Mouse (Mus musculus) intestine, embryonic 14.5 days (tissue): Measurements from ENCODE around the gene Cidec. TPM values are rescaled to one million over a fixed set of nuclear protein-coding genes. Genes with fewer than 3 reads are reported as not detected.
A peak's percentile ranks its signal among the peaks of the same experiment; 100 is the strongest.

Experiments
- ATAC-seq: fragments of 200-750 bp; cut with Nextera tagmentation; replicated peaks from 2 replicates; pipeline ENCODE4 v1.8.0; 2017; ENCODE audit warnings: low read depth, moderate number of reproducible peaks, moderate TSS enrichment, moderate library complexity; ENCODE audit not compliant: low FRiP score, low TSS enrichment
- DNase-seq: peaks from one replicate; pipeline ENCODE4 v3.0.0-alpha.2; 2018; ENCODE audit warnings: low spot score
- H3K27ac ChIP-seq: fragments of 300-500 bp; sonication (generic); 2 replicates; pipeline ENCODE4 v1.5.1; 2014; ENCODE audit warnings: low read depth, mild to moderate bottlenecking, control low read depth
- H3K27me3 ChIP-seq: fragments of 300-500 bp; sonication (generic); replicated peaks from 2 replicates; pipeline ENCODE4 v1.6.1; 2014; ENCODE audit warnings: low read length, control low read depth; ENCODE audit not compliant: control insufficient read depth, insufficient read depth
- H3K36me3 ChIP-seq: fragments of 300-500 bp; sonication (generic); 2 replicates; pipeline ENCODE4 v1.6.1; 2014; ENCODE audit warnings: low read length, control low read depth; ENCODE audit not compliant: control insufficient read depth, insufficient read depth
- H3K4me1 ChIP-seq: fragments of 300-500 bp; sonication (generic); replicated peaks from 2 replicates; pipeline ENCODE4 v1.6.1; 2014; ENCODE audit warnings: low read length, control low read depth, mixed read lengths; ENCODE audit not compliant: control insufficient read depth, insufficient read depth
- H3K4me2 ChIP-seq: fragments of 300-500 bp; sonication (generic); 2 replicates; pipeline ENCODE4 v1.6.1; 2014; ENCODE audit warnings: low read length
- H3K4me3 ChIP-seq: fragments of 300-500 bp; sonication (generic); 2 replicates; pipeline ENCODE4 v1.5.1; 2014; ENCODE audit warnings: low read depth, low read length, control low read depth, mixed read lengths
- H3K9ac ChIP-seq: fragments of 300-500 bp; sonication (generic); 2 replicates; pipeline ENCODE4 v1.6.1; 2014; ENCODE audit warnings: mild to moderate bottlenecking, low read length
- H3K9me3 ChIP-seq: fragments of 300-500 bp; sonication (generic); 2 replicates; pipeline ENCODE4 v1.6.1; 2016; ENCODE audit warnings: low read length, control low read depth; ENCODE audit not compliant: control insufficient read depth
- WGBS: fragments of 180-500 bp; shearing (Covaris S2); extraction: QIAGEN DNeasy Blood & Tissue Kit; methylation state at CpG from one replicate; pipeline ENCODE4 v1.1.7; 2014; 5-methylcytosine and 5-hydroxymethylcytosine counted together
- polyA plus RNA-seq: library from polyadenylated mRNA; unstranded; fragments of >200 nt; fragmentation: Nextera tagmentation; extraction: Ambion mirVana; gene quantifications from 2 replicates; pipeline ENCODE4 v1.2.1, GENCODE M21; 2014

Gene Cidec
- 2.2 and 3.1 TPM in 2 replicates for polyA plus RNA-seq

DNA sequence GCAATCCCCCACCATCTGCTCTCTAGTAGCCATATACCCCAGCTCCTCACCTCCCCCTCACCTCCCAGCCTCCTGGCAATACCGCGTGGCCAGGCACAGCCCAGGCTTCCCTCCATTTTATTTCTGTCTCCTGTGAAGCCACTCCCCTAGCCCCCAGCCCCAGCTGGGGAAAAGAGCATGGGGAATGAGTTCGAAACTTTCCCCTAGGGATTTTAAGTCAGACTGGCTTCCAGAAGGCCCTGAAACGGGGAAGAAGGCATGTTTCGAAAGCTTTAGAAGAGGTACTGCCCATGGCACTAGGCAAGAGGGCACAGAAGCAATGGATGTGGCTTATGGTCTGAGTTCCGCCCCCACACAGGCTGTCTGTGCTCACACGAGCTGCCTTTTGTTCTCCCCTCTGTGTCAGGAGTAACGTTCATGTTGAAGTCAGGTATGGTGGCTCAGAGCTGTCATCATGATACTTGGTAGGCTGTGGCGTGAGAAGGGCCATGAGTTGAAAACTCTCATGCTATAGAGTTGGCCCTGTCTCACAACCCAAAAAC, at the start of gene Cidec:
TSS of gene Cidec (minus strand) at position 97 of the 542 bp plus-strand sequence.
- Histone ChIP-seq H3K27me3 (no peaks in the 10 kb centered on the region), H3K9ac (no peak within 1 kb of the TSS), H3K4me1 (no peaks in the 10 kb centered on the region), H3K36me3 (no peaks in the 10 kb centered on the region), H3K4me3 (no peak within 1 kb of the TSS), H3K9me3 (no peaks in the 10 kb centered on the region), H3K4me2 (no peak within 1 kb of the TSS), H3K27ac (no peak within 1 kb of the TSS)
- DNase-seq (no peak), ATAC-seq (no peak)
- WGBS = 80% methylated on average over 9 of the region's 9 CpGs

DNA sequence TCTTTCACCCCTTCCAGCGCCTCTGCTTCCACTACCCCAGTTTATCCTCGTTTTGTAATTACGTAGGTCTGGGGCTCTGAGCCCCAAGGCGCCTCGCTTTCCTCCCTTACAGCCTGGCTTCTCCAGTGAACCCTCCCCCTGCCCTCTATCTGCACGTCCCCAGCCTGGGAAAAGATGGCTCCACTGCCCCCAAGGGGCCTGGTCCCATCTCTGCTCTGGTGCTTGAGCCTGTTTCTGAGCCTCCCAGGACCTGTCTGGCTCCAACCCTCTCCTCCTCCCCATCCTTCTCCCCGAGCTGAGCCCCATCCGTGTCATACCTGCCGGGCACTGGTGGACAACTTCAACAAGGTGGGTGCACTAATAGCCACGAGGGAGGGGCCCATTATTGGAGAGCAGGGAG, 48.2 kb upstream of the Cidec start:
- Histone ChIP-seq H3K27ac (peak overlapping the region; percentile 57), H3K4me1 (peaks cover 11% of the 10 kb centered on the region; the same call in 1 of the 2 replicates), H3K36me3 (no peaks in the 10 kb centered on the region), H3K9ac (peak overlapping the region; percentile 59), H3K4me2 (peak overlapping the region; percentile 88), H3K9me3 (no peaks in the 10 kb centered on the region), H3K27me3 (peaks cover 24% of the 10 kb centered on the region), H3K4me3 (peak overlapping the region; percentile 44)
- ATAC-seq = peak; percentile 25; the same call in 1 of the 2 replicates
- DNase-seq = peak; percentile 57
- 9% methylated on average over 10 of the region's 10 CpGs for WGBS

DNA sequence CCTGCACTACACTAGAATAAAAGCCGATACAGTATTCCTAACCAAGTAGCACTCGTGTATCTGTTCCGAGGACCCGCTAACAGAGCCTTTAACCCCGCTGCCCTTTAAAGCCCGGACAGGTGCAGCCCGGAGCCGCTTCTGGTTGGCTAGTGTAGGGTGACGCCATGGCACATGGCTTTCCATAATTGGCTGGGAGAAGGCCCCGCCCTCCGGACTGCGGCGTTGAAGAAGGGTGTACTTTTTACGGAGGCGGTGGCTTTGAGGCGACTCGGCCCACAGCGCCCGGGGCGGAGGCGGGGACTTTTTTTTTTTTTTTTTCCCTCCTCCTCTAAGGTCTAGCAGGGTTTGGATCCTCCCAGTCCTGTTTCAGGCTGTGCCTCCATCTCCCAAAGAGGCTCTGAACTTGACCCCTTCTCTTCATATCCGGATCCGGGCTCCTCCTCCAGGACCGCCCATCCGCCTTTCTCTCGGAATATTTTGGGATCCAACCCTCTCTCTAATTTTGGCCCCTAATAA, 47.6 kb upstream of the Cidec start, which contains the start of gene Creld1:
TSS of gene Creld1 (plus strand) at position 198 of the 516 bp plus-strand sequence.
- Histone ChIP-seq H3K4me1 (peaks cover 11% of the 10 kb centered on the region; the same call in 1 of the 2 replicates), H3K9me3 (no peaks in the 10 kb centered on the region), H3K27me3 (peaks cover 24% of the 10 kb centered on the region), H3K36me3 (no peaks in the 10 kb centered on the region), H3K9ac (peak within 1 kb of the TSS; percentile 59), H3K4me2 (peak within 1 kb of the TSS; percentile 88), H3K27ac (peak within 1 kb of the TSS; percentile 71), H3K4me3 (peak within 1 kb of the TSS; percentile 44)
- under 1% methylated on average over 26 of the region's 26 CpGs for WGBS
- ATAC-seq = peak; percentile 94
- DNase-seq = peak; percentile 95

DNA sequence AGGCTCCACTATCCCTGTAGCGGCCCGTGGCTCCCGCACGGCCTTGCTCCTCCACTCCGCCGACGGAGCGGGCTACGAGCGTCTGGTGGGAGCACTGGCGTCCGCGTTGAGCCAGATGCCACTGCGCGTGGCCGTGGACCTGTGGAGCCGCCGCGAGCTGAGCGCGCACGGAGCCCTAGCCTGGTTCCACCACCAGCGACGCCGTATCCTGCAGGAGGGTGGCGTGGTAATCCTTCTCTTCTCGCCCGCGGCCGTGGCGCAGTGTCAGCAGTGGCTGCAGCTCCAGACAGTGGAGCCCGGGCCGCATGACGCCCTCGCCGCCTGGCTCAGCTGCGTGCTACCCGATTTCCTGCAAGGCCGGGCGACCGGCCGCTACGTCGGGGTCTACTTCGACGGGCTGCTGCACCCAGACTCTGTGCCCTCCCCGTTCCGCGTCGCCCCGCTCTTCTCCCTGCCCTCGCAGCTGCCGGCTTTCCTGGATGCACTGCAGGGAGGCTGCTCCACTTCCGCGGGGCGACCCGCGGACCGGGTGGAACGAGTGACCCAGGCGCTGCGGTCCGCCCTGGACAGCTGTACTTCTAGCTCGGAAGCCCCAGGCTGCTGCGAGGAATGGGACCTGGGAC, 47.0 kb upstream of the Cidec start:
- Histone ChIP-seq H3K4me2 (peak overlapping the region; percentile 88), H3K36me3 (no peaks in the 10 kb centered on the region), H3K27me3 (peaks cover 24% of the 10 kb centered on the region), H3K4me1 (peaks cover 11% of the 10 kb centered on the region; the same call in 1 of the 2 replicates), H3K9me3 (no peaks in the 10 kb centered on the region), H3K27ac (peak overlapping the region; percentile 71; the same call in 1 of the 2 replicates), H3K4me3 (peak overlapping the region; percentile 44), H3K9ac (peak overlapping the region; percentile 42)
- 3% methylated on average over 65 of the region's 65 CpGs for WGBS
- ATAC-seq = peak; percentile 57
- peak; percentile 63 for DNase-seq

DNA sequence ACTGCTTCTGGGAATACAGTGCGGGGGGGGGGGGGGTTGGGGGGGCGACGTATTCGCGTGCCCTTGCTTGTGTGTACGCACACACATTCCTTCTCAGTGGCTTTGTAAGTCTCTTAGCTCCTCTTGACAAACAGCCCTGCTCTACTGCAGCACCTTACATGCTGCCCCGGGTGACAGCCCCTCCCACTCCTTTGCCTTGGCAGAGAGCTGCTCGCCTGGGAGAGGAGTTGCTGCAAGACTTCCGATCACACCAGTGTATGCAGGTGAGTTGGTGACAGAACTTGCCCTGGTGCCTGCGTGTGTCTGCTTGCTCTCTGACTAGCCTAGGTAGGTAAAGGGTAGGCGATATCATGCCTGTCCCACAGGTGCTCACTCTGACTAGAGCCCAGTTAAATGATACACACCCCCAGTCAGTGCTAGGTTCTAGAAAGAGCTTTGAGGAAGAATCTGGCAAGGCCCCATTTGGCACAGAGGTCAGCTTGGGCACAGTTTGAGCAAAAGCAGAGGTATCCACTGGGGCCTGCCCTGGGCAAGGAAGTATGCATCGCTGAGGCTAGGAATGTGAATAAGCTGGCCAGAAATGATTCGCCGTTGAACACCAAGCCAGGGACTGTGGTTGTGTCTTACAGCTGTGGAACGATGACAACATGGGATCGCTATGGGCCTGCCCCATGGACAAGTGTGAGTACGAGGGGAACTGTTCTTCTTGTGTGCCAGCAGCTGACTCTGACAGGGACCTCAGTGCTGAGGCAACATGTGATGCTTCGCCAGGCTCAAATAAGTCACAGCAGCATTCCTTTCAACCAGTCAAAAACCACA, 45.2 kb upstream of the Cidec start:
- Histone ChIP-seq H3K9ac (no peak overlapping the region), H3K4me2 (no peak overlapping the region), H3K27me3 (peaks cover 24% of the 10 kb centered on the region), H3K36me3 (no peaks in the 10 kb centered on the region), H3K9me3 (no peaks in the 10 kb centered on the region), H3K4me3 (no peak overlapping the region), H3K27ac (no peak overlapping the region), H3K4me1 (peaks cover 11% of the 10 kb centered on the region; the same call in 1 of the 2 replicates)
- DNase-seq = no peak
- WGBS = 58% methylated on average over 18 of the region's 18 CpGs
- no peak for ATAC-seq

DNA sequence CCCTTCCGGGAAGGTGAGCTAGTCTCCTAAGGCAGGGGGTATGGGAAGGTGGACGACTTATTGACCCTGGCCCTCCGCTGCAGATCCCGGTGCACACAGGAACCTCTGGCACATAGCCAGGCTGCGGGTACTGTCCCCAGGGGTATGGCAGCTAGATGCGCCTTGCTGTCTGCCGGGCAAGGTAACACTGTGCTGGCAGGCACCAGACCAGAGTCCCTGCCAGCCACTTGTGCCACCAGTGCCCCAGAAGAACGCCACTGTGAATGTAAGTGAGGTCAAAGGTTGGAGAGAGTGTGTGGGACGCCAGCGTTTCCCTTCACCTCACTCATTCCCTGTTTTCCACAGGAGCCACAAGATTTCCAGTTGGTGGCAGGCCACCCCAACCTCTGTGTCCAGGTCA, 43.3 kb upstream of the Cidec start:
- H3K4me1 ChIP-seq = peaks cover 3% of the 10 kb centered on the region; the same call in 1 of the 2 replicates
- ATAC-seq (no peak), DNase-seq (no peak)
- no peaks in the 10 kb centered on the region for H3K9me3 ChIP-seq
- H3K36me3 ChIP-seq = no peaks in the 10 kb centered on the region
- no peak overlapping the region for H3K4me3 ChIP-seq
- 82% methylated on average over 10 of the region's 10 CpGs for WGBS
- H3K27ac ChIP-seq = no peak overlapping the region
- H3K9ac ChIP-seq = no peak overlapping the region
- H3K4me2 ChIP-seq = no peak overlapping the region
- H3K27me3 ChIP-seq = peaks cover 24% of the 10 kb centered on the region

DNA sequence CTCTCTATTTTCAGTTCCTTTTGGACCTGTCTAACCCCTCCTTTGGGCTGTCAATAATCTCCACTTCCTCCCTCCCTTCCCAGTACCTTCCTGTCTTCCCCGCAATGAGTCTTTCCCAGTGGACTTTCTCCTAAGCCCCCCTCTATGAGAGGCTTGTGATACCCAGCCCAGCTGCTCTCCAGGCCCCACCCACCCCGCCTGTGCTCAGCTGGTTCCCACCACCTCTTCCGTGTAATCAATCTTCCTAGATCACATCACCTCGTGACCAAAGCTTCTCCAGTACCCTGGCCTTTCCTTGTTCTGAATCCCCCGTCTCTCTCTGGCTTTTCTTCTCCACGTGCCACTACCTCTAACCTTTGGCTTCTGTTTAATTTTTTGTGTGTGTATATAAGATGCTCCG, 41.8 kb upstream of the Cidec start:
- Histone ChIP-seq H3K4me2 (no peak overlapping the region), H3K4me1 (no peaks in the 10 kb centered on the region), H3K4me3 (no peak overlapping the region), H3K9me3 (no peaks in the 10 kb centered on the region), H3K27me3 (peaks cover 21% of the 10 kb centered on the region), H3K36me3 (no peaks in the 10 kb centered on the region), H3K27ac (no peak overlapping the region), H3K9ac (no peak overlapping the region)
- no peak for DNase-seq
- ATAC-seq = no peak
- WGBS = 28% methylated on average over 7 of the region's 7 CpGs

DNA sequence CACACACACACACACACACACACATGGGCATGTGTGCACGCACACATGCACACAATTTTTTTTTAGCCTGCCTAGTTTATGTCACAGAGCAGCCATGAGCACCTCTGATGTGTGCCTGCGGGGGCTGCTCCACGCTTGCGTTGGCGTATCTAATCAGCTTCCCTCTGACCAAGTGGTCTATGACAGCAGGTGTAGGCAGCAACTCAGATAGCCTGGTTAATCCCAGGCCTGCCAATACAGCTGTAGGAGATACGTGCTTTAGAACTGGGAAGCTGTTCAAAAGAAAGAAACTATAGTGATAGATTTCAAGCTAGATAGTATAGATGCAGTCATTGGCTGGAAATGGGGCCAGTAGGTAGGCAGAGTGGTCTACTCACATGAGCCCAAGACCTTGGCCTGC, 38.2 kb upstream of the Cidec start:
- no peaks in the 10 kb centered on the region for H3K9me3 ChIP-seq
- WGBS = 82% methylated on average over 6 of the region's 6 CpGs
- H3K36me3 ChIP-seq = no peaks in the 10 kb centered on the region
- H3K27me3 ChIP-seq = 0 out of 2 replicates have a peak, but pooled peaks cover 9% of the 10 kb centered on the region
- DNase-seq = no peak
- H3K27ac ChIP-seq = no peak overlapping the region
- no peak overlapping the region for H3K4me2 ChIP-seq
- H3K9ac ChIP-seq = no peak overlapping the region
- 0 out of 2 replicates have a peak, but pooled peaks cover 16% of the 10 kb centered on the region for H3K4me1 ChIP-seq
- no peak overlapping the region for H3K4me3 ChIP-seq
- no peak for ATAC-seq
